Mouse (Mus musculus) midbrain, embryonic 11.5 days (tissue): ENCODE data around the gene Gm5475. TPM values are rescaled to one million over a fixed set of nuclear protein-coding genes. Genes with fewer than 3 reads are reported as not detected.

Experiments used
- ATAC-seq: fragments of 200-750 bp; cut with Nextera tagmentation; 2 replicates; pipeline ENCODE4 v1.8.0; 2017; ENCODE audit warnings: moderate TSS enrichment, moderate library complexity; ENCODE audit not compliant: low FRiP score
- DNase-seq: peaks from one replicate; pipeline ENCODE4 v3.0.0; 2015; ENCODE audit warnings: low spot score; ENCODE audit errors: missing footprints
- H3K27ac ChIP-seq: fragments of 300-500 bp; sonication (generic); 2 replicates; pipeline ENCODE4 v1.5.1; 2014; ENCODE audit warnings: low read depth, low read length
- H3K27me3 ChIP-seq: fragments of 300-500 bp; sonication (generic); 2 replicates; pipeline ENCODE4 v1.6.1; 2014; ENCODE audit warnings: mild to moderate bottlenecking, low read length, moderate library complexity, mixed read lengths; ENCODE audit not compliant: control insufficient read depth, insufficient read depth
- H3K36me3 ChIP-seq: fragments of 300-500 bp; sonication (generic); 2 replicates; pipeline ENCODE4 v1.6.1; 2014; ENCODE audit warnings: mild to moderate bottlenecking, low read length, moderate library complexity, mixed read lengths; ENCODE audit not compliant: control insufficient read depth, insufficient read depth
- H3K4me1 ChIP-seq: fragments of 300-500 bp; sonication (generic); 2 replicates; pipeline ENCODE4 v1.6.1; 2014; ENCODE audit warnings: low read length; ENCODE audit not compliant: control insufficient read depth, insufficient read depth
- H3K4me2 ChIP-seq: fragments of 300-500 bp; sonication (generic); 2 replicates; pipeline ENCODE4 v1.6.1; 2014; ENCODE audit warnings: mild to moderate bottlenecking, moderate library complexity
- H3K4me3 ChIP-seq: fragments of 300-500 bp; sonication (generic); 2 replicates; pipeline ENCODE4 v1.5.1; 2014; ENCODE audit warnings: low read depth, low read length
- H3K9ac ChIP-seq: fragments of 300-500 bp; sonication (generic); 2 replicates; pipeline ENCODE4 v1.6.1; 2014; ENCODE audit warnings: low read length
- H3K9me3 ChIP-seq: fragments of 300-500 bp; sonication (generic); 2 replicates; pipeline ENCODE4 v1.6.1; 2016; ENCODE audit warnings: low read length; ENCODE audit not compliant: control insufficient read depth
- WGBS: fragments of 180-500 bp; shearing (Covaris S2); extraction: QIAGEN DNeasy Blood & Tissue Kit; methylation state at CpG from one replicate; pipeline ENCODE4 v1.1.7; 2014; 5-methylcytosine and 5-hydroxymethylcytosine counted together
- polyA plus RNA-seq: library from polyadenylated mRNA; unstranded; fragments of >200 nt; fragmentation: Nextera tagmentation; extraction: Ambion mirVana; gene quantifications from 2 replicates; pipeline ENCODE4 v1.2.1, GENCODE M21; 2014

Gene Gm5475
- polyA plus RNA-seq, 1 experiment from 2014 or later, result not detected

DNA sequence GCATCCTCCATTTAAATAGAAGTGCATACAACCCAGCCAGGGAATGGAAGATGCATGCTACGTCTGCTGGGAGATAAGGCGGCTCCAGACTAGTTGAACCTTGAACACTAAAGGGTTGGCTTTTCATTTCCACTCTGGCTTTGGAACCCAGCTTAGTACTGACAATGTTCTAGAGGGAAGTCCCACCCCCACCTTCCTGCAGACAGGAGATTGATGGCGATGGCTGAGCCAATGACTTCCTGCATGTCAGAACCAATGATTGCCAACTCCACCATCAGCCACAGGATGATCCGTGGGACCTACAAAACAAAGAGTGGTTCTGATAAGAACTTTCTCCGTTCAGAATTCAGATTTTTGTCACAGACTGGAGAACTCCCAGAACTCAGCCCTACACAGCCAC lies 15.9 kb upstream of the Gm5475 start:
- no peak overlapping the region for H3K4me2 ChIP-seq
- no peaks in the 10 kb centered on the region for H3K4me1 ChIP-seq
- no peak for ATAC-seq
- H3K9me3 ChIP-seq, result no peaks in the 10 kb centered on the region
- H3K36me3 ChIP-seq, result peaks cover 12% of the 10 kb centered on the region
- H3K9ac ChIP-seq, result no peak overlapping the region
- WGBS, result 90% methylated on average over 5 of the region's 5 CpGs
- H3K27me3 ChIP-seq, result no peaks in the 10 kb centered on the region
- no peak overlapping the region for H3K4me3 ChIP-seq
- no peak overlapping the region for H3K27ac ChIP-seq
- no peak for DNase-seq

DNA sequence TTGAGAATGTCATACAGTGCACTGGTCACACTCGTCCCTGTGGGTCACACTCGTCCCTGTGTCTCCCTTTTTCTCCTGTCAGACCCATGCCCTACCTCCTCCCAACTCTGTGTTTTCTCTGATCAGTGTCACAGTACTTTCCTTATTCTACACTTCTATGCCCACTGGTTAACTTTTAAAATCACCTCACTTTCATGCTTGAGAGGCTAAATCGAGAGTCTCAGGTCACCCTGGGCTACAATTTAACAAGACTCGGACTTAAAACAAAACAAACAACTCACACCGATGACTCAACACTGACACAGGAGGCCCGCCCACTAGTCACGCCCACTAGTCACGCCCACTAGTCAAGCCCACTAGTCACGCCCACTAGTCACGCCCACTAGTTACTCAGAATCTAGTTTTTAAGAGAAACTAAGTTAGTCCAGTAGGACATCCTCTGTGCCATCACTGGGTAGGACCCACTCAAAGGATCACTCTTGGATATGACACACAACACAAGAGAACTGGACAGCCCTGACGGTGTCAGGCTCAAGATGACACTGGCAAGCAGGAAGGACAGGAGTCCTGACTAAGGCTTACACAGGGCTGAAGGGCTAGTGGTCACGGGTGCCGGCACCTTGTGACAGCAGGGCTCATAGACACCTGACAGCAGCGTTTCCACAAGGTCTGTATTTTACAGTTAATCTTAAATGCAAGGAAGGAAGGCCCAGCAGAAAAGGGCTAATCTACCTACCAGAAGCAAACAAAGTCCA lies 10.9 kb upstream of the Gm5475 start:
- no peak for DNase-seq
- ATAC-seq, result no peak
- H3K9me3 ChIP-seq, result no peaks in the 10 kb centered on the region
- H3K4me2 ChIP-seq, result no peak overlapping the region
- H3K9ac ChIP-seq, result no peak overlapping the region
- no peaks in the 10 kb centered on the region for H3K4me1 ChIP-seq
- peaks cover 6% of the 10 kb centered on the region for H3K36me3 ChIP-seq
- WGBS, result 64% methylated on average over 14 of the region's 14 CpGs
- H3K27me3 ChIP-seq, result no peaks in the 10 kb centered on the region
- H3K27ac ChIP-seq, result no peak overlapping the region
- no peak overlapping the region for H3K4me3 ChIP-seq

DNA sequence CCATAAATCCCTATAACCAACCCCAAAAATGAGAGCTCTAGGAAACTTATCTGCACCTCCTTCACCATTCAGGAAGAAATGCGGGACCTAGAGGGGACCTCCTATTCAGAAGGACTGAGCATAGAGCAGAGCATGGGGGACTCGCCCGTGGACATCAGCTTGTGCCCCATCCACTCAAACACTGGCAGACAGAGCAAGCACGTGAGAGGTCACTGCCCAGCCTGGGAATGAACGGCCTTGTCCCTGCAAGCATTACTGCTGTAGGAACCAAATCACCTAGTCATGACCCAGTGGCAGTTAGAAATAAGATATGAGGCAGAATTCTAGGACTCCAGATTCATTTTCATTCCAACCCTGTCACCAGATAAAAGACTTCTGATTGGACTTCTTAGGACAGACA lies 10.2 kb upstream of the Gm5475 start:
- H3K9ac ChIP-seq, result no peak overlapping the region
- no peaks in the 10 kb centered on the region for H3K4me1 ChIP-seq
- no peak overlapping the region for H3K4me2 ChIP-seq
- no peak for ATAC-seq
- no peak overlapping the region for H3K27ac ChIP-seq
- H3K4me3 ChIP-seq, result no peak overlapping the region
- no peaks in the 10 kb centered on the region for H3K9me3 ChIP-seq
- H3K36me3 ChIP-seq, result peaks cover 6% of the 10 kb centered on the region
- 91% methylated on average over 5 of the region's 5 CpGs for WGBS
- DNase-seq, result no peak
- H3K27me3 ChIP-seq, result no peaks in the 10 kb centered on the region

DNA sequence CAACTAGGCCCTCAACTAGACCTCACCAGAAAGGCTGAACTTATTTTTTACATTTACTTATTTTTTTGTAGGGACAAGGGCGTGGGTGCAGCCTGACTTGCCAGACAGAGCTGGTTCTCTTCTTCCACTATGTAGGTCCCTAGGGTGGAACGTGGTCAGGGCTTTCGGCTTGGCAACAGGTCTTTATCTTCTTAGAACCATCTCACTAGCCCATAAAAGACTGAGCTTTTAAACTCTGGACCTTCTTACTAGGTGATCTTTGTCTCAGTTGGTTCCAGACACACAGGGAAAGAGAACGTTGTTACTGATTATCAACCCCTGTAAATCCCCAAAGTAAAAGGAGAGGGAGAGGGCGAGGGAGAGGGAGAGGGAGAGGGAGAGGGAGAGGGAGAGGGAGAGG lies 8.6 kb upstream of the Gm5475 start:
- DNase-seq, result no peak
- ATAC-seq, result no peak

GRCm38 (mm10) chr15:100414011-100414410 lies 7.9 kb upstream of the Gm5475 start:
- 78% methylated on average over 4 of the region's 4 CpGs for WGBS
- no peaks in the 10 kb centered on the region for H3K9me3 ChIP-seq
- H3K4me2 ChIP-seq, result no peak overlapping the region
- no peaks in the 10 kb centered on the region for H3K36me3 ChIP-seq
- H3K9ac ChIP-seq, result no peak overlapping the region
- no peaks in the 10 kb centered on the region for H3K27me3 ChIP-seq
- ATAC-seq (no peak), DNase-seq (no peak)
- H3K27ac ChIP-seq, result no peak overlapping the region
- H3K4me3 ChIP-seq, result no peak overlapping the region
- no peaks in the 10 kb centered on the region for H3K4me1 ChIP-seq

More for the DNA sequence above, 8.6 kb upstream of the Gm5475 start:
- no peaks in the 10 kb centered on the region for H3K4me1 ChIP-seq
- no peaks in the 10 kb centered on the region for H3K27me3 ChIP-seq
- no peaks in the 10 kb centered on the region for H3K9me3 ChIP-seq
- H3K36me3 ChIP-seq, result peaks cover 3% of the 10 kb centered on the region; the same call in 1 of the 2 replicates
- no peak overlapping the region for H3K4me2 ChIP-seq
- 81% methylated on average over 4 of the region's 5 CpGs for WGBS
- no peak overlapping the region for H3K4me3 ChIP-seq
- no peak overlapping the region for H3K9ac ChIP-seq
- H3K27ac ChIP-seq, result no peak overlapping the region

DNA sequence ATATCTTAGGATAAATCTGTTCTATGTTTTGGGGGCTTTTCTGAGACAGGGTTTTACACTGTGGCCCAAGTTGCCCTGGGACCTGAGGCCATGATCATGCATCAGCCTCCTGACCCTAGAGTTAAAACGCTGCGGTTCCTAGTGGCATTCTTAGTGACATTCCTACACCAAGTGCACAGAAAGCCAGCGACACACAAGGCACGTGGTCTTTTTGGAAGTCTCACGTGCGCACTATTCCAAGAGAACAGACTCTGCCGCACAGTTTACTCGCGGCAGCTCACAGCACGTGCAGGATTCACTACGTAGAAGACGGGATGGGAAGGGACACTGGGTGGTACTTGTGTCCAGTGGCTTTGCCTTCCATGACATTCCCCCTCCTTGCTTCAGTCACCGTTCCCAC lies 7.0 kb upstream of the Gm5475 start:
- Histone ChIP-seq H3K36me3 (no peaks in the 10 kb centered on the region), H3K27ac (no peak overlapping the region), H3K9ac (no peak overlapping the region), H3K9me3 (no peaks in the 10 kb centered on the region), H3K27me3 (no peaks in the 10 kb centered on the region), H3K4me1 (no peaks in the 10 kb centered on the region), H3K4me3 (no peak overlapping the region), H3K4me2 (no peak overlapping the region)
- no peak for ATAC-seq
- 93% methylated on average over 13 of the region's 13 CpGs for WGBS
- DNase-seq, result no peak

DNA sequence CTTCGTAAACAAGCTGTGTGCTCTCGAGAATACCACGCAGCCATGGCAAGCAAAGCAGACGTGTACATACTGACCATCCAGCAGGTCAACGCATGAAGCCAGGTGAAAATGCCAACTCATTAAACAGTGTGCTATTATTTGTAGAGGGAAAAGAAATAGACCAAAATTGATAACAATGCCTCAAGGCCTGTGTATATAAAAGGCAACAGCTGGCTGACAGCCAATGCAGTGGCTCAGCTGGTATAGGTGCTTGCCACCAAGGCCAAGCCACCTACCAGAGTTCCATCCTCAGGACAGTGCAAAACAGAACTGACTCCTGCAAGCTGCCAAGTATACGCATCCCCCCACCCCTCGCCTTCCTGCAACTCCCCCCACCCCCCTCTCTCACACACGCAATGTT lies 6.3 kb upstream of the Gm5475 start:
- no peak overlapping the region for H3K27ac ChIP-seq
- no peaks in the 10 kb centered on the region for H3K4me1 ChIP-seq
- H3K4me2 ChIP-seq, result no peak overlapping the region
- no peak for ATAC-seq
- DNase-seq, result no peak
- no peaks in the 10 kb centered on the region for H3K9me3 ChIP-seq
- no peaks in the 10 kb centered on the region for H3K27me3 ChIP-seq
- no peaks in the 10 kb centered on the region for H3K36me3 ChIP-seq
- no peak overlapping the region for H3K4me3 ChIP-seq
- WGBS, result 91% methylated on average over 8 of the region's 8 CpGs
- H3K9ac ChIP-seq, result no peak overlapping the region

- H3K27ac ChIP-seq, result no peak overlapping the region
- no peaks in the 10 kb centered on the region for H3K36me3 ChIP-seq
- ATAC-seq, result no peak
- no peak overlapping the region for H3K9ac ChIP-seq
- WGBS, result 90% methylated on average over 9 of the region's 9 CpGs
- no peaks in the 10 kb centered on the region for H3K9me3 ChIP-seq
- H3K27me3 ChIP-seq, result no peaks in the 10 kb centered on the region
- H3K4me2 ChIP-seq, result no peak overlapping the region
- no peak overlapping the region for H3K4me3 ChIP-seq
- peaks cover 6% of the 10 kb centered on the region for H3K4me1 ChIP-seq
- DNase-seq, result no peak
Observed at GRCm38 (mm10) chr15:100417854-100418450, 4.0 kb upstream of the Gm5475 start.

DNA sequence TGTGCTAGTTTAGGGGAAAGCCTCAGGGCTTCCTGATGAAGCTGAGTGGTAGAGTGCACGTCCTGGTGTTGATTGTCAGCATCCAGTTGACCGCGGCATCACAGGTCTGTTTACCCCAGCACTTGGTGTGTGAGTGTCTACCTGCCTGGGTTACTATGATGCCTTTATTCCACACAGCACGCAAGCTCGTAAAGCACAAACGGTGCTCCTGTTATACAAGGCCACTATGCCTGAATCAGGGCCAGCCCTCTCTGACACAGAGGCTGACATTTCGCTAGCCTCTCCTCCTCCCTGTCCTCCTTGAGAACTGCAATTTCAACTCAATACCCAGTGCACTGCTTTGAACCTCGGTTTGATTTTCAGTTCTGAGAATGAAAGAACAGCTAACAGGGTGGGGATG lies 2.6 kb upstream of the Gm5475 start:
- H3K36me3 ChIP-seq, result no peaks in the 10 kb centered on the region
- H3K9ac ChIP-seq, result no peak overlapping the region
- H3K4me3 ChIP-seq, result no peak overlapping the region
- H3K27ac ChIP-seq, result no peak overlapping the region; the same call in 1 of the 2 replicates
- DNase-seq (no peak), ATAC-seq (no peak)
- H3K4me2 ChIP-seq, result no peak overlapping the region
- no peaks in the 10 kb centered on the region for H3K9me3 ChIP-seq
- 78% methylated on average over 8 of the region's 8 CpGs for WGBS
- H3K4me1 ChIP-seq, result peaks cover 16% of the 10 kb centered on the region
- peaks cover 7% of the 10 kb centered on the region for H3K27me3 ChIP-seq
